Mouse (Mus musculus) hindbrain, embryonic 14.5 days (tissue): ENCODE data around the gene Rabgap1. TPM values are rescaled to one million over a fixed set of nuclear protein-coding genes. Genes with fewer than 3 reads are reported as not detected.

Experiments used
- ATAC-seq: fragments of 200-750 bp; cut with Nextera tagmentation; 2 replicates; pipeline ENCODE4 v1.8.0; 2017; ENCODE audit warnings: moderate number of reproducible peaks, mild to moderate bottlenecking, moderate TSS enrichment, moderate library complexity; ENCODE audit not compliant: low FRiP score
- DNase-seq: peaks from one replicate; pipeline ENCODE4 v3.0.0-alpha.2; 2015; ENCODE audit warnings: low spot score
- H3K27ac ChIP-seq: fragments of 300-500 bp; sonication (generic); 2 replicates; pipeline ENCODE4 v1.5.1; 2014; ENCODE audit warnings: mild to moderate bottlenecking, moderate library complexity
- H3K27me3 ChIP-seq: fragments of 300-500 bp; sonication (generic); 2 replicates; pipeline ENCODE4 v1.6.1; 2014; ENCODE audit warnings: mild to moderate bottlenecking, low read length, mixed read lengths; ENCODE audit not compliant: control insufficient read depth, insufficient read depth
- H3K36me3 ChIP-seq: fragments of 300-500 bp; sonication (generic); replicated peaks from 2 replicates; pipeline ENCODE4 v1.6.1; 2014; ENCODE audit not compliant: control insufficient read depth, insufficient read depth
- H3K4me1 ChIP-seq: fragments of 300-500 bp; sonication (generic); replicated peaks from 2 replicates; pipeline ENCODE4 v1.6.1; 2014; ENCODE audit warnings: antibody characterized with exemption, low read length, mixed read lengths; ENCODE audit not compliant: control insufficient read depth, insufficient read depth
- H3K4me2 ChIP-seq: fragments of 300-500 bp; sonication (generic); replicated peaks from 2 replicates; pipeline ENCODE4 v1.6.1; 2014; ENCODE audit warnings: mild to moderate bottlenecking, moderate library complexity
- H3K4me3 ChIP-seq: fragments of 300-500 bp; sonication (generic); replicated peaks from 2 replicates; pipeline ENCODE4 v1.5.1; 2014; ENCODE audit warnings: mild to moderate bottlenecking, low read length
- H3K9ac ChIP-seq: fragments of 300-500 bp; sonication (generic); 2 replicates; pipeline ENCODE4 v1.6.1; 2014
- H3K9me3 ChIP-seq: fragments of 300-500 bp; sonication (generic); 2 replicates; pipeline ENCODE4 v1.6.1; 2016; ENCODE audit warnings: low read length; ENCODE audit not compliant: control insufficient read depth
- WGBS: fragments of 180-500 bp; shearing (Covaris S2); extraction: QIAGEN DNeasy Blood & Tissue Kit; methylation state at CpG from one replicate; pipeline ENCODE4 v1.1.7; 2014; 5-methylcytosine and 5-hydroxymethylcytosine counted together
- polyA plus RNA-seq: library from polyadenylated mRNA; unstranded; fragments of >200 nt; fragmentation: Nextera tagmentation; extraction: Ambion mirVana; gene quantifications from 2 replicates; pipeline ENCODE4 v1.2.1, GENCODE M21; 2014

The Rabgap1 gene
- polyA plus RNA-seq, 1 experiment from 2014 or later = 79.3 TPM

- peaks cover 32% of the 10 kb centered on the region for H3K36me3 ChIP-seq
- ATAC-seq (no peak), DNase-seq (no peak)
- H3K9ac ChIP-seq = no peak overlapping the region
- H3K4me1 ChIP-seq = no peaks in the 10 kb centered on the region
- no peak overlapping the region for H3K4me2 ChIP-seq
- H3K27ac ChIP-seq = no peak overlapping the region
- 96% methylated on average over 1 of the region's 1 CpGs for WGBS
- H3K9me3 ChIP-seq = no peaks in the 10 kb centered on the region
- H3K27me3 ChIP-seq = no peaks in the 10 kb centered on the region
- no peak overlapping the region for H3K4me3 ChIP-seq
Measured at GRCm38 (mm10) chr2:37530766-37531165, 87.7 kb downstream of the Rabgap1 start.

GRCm38 (mm10) chr2:37531639-37532038 lies 88.6 kb downstream of the Rabgap1 start:
- no peak for ATAC-seq

GRCm38 (mm10) chr2:37549346-37550012 lies 106.4 kb downstream of the Rabgap1 start:
- WGBS = 89% methylated on average over 1 of the region's 1 CpGs
- Histone ChIP-seq H3K27ac (no peak overlapping the region), H3K36me3 (peaks cover 80% of the 10 kb centered on the region), H3K9me3 (no peaks in the 10 kb centered on the region), H3K4me2 (no peak overlapping the region), H3K27me3 (no peaks in the 10 kb centered on the region), H3K4me1 (no peaks in the 10 kb centered on the region), H3K9ac (no peak overlapping the region), H3K4me3 (no peak overlapping the region)
- ATAC-seq (no peak), DNase-seq (no peak)

More at GRCm38 (mm10) chr2:37531639-37532038, 88.6 kb downstream of the Rabgap1 start:
- Histone ChIP-seq H3K36me3 (peaks cover 36% of the 10 kb centered on the region), H3K4me3 (no peak overlapping the region), H3K4me1 (no peaks in the 10 kb centered on the region), H3K9ac (no peak overlapping the region), H3K27ac (no peak overlapping the region), H3K27me3 (no peaks in the 10 kb centered on the region), H3K9me3 (no peaks in the 10 kb centered on the region), H3K4me2 (no peak overlapping the region)
- no peak for DNase-seq
- WGBS = 87% methylated on average over 3 of the region's 3 CpGs

GRCm38 (mm10) chr2:37556366-37556765 lies 113.3 kb downstream of the Rabgap1 start:
- Histone ChIP-seq H3K9ac (no peak overlapping the region), H3K4me2 (no peak overlapping the region), H3K4me3 (no peak overlapping the region), H3K4me1 (no peaks in the 10 kb centered on the region), H3K27ac (no peak overlapping the region), H3K36me3 (peaks cover 82% of the 10 kb centered on the region), H3K9me3 (no peaks in the 10 kb centered on the region), H3K27me3 (no peaks in the 10 kb centered on the region)
- 77% methylated on average over 2 of the region's 2 CpGs for WGBS
- no peak for DNase-seq
- no peak for ATAC-seq

GRCm38 (mm10) chr2:37565579-37565978 lies 122.5 kb downstream of the Rabgap1 start:
- ATAC-seq (no peak), DNase-seq (no peak)
- Histone ChIP-seq H3K4me2 (no peak overlapping the region), H3K9ac (no peak overlapping the region), H3K36me3 (peaks cover 91% of the 10 kb centered on the region), H3K27me3 (no peaks in the 10 kb centered on the region), H3K4me1 (no peaks in the 10 kb centered on the region), H3K27ac (no peak overlapping the region), H3K9me3 (no peaks in the 10 kb centered on the region), H3K4me3 (no peak overlapping the region)
- 71% methylated on average over 2 of the region's 2 CpGs for WGBS

- ATAC-seq (no peak), DNase-seq (no peak)
- WGBS = 83% methylated on average over 1 of the region's 1 CpGs
- no peaks in the 10 kb centered on the region for H3K27me3 ChIP-seq
- no peaks in the 10 kb centered on the region for H3K4me1 ChIP-seq
- no peak overlapping the region for H3K4me3 ChIP-seq
- H3K9ac ChIP-seq = no peak overlapping the region
- no peaks in the 10 kb centered on the region for H3K9me3 ChIP-seq
- H3K27ac ChIP-seq = no peak overlapping the region
- peaks cover 87% of the 10 kb centered on the region for H3K36me3 ChIP-seq
- no peak overlapping the region for H3K4me2 ChIP-seq
Measured at GRCm38 (mm10) chr2:37566035-37566434, 123.0 kb downstream of the Rabgap1 start.

GRCm38 (mm10) chr2:37569888-37570287 lies 126.8 kb downstream of the Rabgap1 start:
- H3K9me3 ChIP-seq = no peaks in the 10 kb centered on the region
- no peak overlapping the region for H3K9ac ChIP-seq
- no peaks in the 10 kb centered on the region for H3K4me1 ChIP-seq
- no peak overlapping the region for H3K27ac ChIP-seq
- ATAC-seq = no peak
- no peak for DNase-seq
- H3K36me3 ChIP-seq = peaks cover 67% of the 10 kb centered on the region
- H3K4me2 ChIP-seq = no peak overlapping the region
- H3K4me3 ChIP-seq = no peak overlapping the region
- no peaks in the 10 kb centered on the region for H3K27me3 ChIP-seq
- 73% methylated on average over 5 of the region's 5 CpGs for WGBS

GRCm38 (mm10) chr2:37570703-37571102 lies 127.6 kb downstream of the Rabgap1 start:
- H3K9ac ChIP-seq = no peak overlapping the region
- H3K4me1 ChIP-seq = no peaks in the 10 kb centered on the region
- peaks cover 60% of the 10 kb centered on the region for H3K36me3 ChIP-seq
- H3K4me3 ChIP-seq = no peak overlapping the region
- ATAC-seq (no peak), DNase-seq (no peak)
- no peaks in the 10 kb centered on the region for H3K9me3 ChIP-seq
- H3K4me2 ChIP-seq = no peak overlapping the region
- no peak overlapping the region for H3K27ac ChIP-seq
- 87% methylated on average over 2 of the region's 2 CpGs for WGBS
- H3K27me3 ChIP-seq = no peaks in the 10 kb centered on the region

GRCm38 (mm10) chr2:37572141-37572540 lies 129.1 kb downstream of the Rabgap1 start:
- 95% methylated on average over 2 of the region's 2 CpGs for WGBS
- H3K9me3 ChIP-seq = no peaks in the 10 kb centered on the region
- no peak overlapping the region for H3K4me2 ChIP-seq
- no peak overlapping the region for H3K27ac ChIP-seq
- no peaks in the 10 kb centered on the region for H3K27me3 ChIP-seq
- H3K4me3 ChIP-seq = no peak overlapping the region
- no peak for DNase-seq
- no peaks in the 10 kb centered on the region for H3K4me1 ChIP-seq
- ATAC-seq = no peak
- H3K9ac ChIP-seq = no peak overlapping the region
- peaks cover 48% of the 10 kb centered on the region for H3K36me3 ChIP-seq

GRCm38 (mm10) chr2:37576661-37577060 lies 133.6 kb downstream of the Rabgap1 start:
- no peak overlapping the region for H3K9ac ChIP-seq
- no peak overlapping the region for H3K27ac ChIP-seq
- ATAC-seq (no peak), DNase-seq (no peak)
- H3K36me3 ChIP-seq = peaks cover 30% of the 10 kb centered on the region
- H3K4me2 ChIP-seq = no peak overlapping the region
- no peaks in the 10 kb centered on the region for H3K9me3 ChIP-seq
- no peak overlapping the region for H3K4me3 ChIP-seq
- WGBS = 79% methylated on average over 1 of the region's 1 CpGs
- no peaks in the 10 kb centered on the region for H3K27me3 ChIP-seq
- no peaks in the 10 kb centered on the region for H3K4me1 ChIP-seq
